Mouse (Mus musculus) ovary, adult 2 months (tissue): ENCODE measurements around the gene Dio1. TPM values are rescaled to one million over a fixed set of nuclear protein-coding genes. Genes with fewer than 3 reads are reported as not detected.

ENCODE experiments used
- polyA plus RNA-seq: library from polyadenylated mRNA; depleted of rRNA; stranded (reverse); fragments of >200 nt; gene quantifications from 2 replicates; pipeline ENCODE4 v1.2.3, GENCODE M21; 2012; rRNA removed

Dio1 gene
- polyA plus RNA-seq, result 2.0 TPM in 2 replicates

GRCm38 (mm10) chr4:107306966-107307365 is at the start of gene Dio1:
Gene Dio1 (minus strand): TSS chr4:107307169.

DNA sequence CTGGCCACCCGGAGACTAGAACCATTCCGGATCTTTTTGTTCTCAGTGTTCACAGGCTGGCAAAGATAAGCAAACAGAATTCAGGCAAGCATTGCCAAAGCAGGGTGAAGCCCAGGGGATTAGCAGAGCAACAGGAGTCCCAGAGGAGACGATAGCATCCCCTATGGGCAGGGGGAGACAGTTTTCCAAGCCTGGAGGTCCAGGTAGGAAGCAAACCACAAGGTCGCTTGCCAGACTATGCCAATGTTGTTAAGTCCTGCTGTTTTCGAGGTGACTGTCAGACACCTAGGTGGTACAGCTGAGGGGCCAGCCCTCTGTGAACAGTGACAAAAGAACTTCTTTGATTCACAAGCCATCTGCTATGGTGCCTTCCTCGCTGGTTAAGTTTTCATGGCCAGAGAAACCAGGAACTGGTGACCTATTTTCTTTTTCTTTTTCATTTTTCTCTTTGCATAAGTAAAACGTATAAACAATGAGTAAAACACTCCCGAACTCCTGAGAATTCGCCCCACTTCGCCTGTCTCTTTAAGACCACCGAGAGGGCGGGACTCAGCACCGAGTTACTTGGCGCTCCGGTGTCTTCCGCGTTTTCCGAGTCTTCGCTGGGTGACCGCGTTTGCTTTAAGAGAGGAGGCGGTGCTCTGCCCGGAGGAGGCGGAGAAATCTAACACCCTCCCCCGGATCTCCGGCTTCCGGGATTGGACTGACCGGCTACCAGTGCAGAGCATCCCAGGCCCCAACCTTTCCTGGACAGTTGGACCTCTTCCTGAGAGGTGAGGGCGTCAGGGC is 6.9 kb upstream of the Dio1 start, which contains the start of gene Yipf1:
TSS of gene Yipf1 (plus strand) at position 674 of the 789 bp plus-strand sequence.

DNA sequence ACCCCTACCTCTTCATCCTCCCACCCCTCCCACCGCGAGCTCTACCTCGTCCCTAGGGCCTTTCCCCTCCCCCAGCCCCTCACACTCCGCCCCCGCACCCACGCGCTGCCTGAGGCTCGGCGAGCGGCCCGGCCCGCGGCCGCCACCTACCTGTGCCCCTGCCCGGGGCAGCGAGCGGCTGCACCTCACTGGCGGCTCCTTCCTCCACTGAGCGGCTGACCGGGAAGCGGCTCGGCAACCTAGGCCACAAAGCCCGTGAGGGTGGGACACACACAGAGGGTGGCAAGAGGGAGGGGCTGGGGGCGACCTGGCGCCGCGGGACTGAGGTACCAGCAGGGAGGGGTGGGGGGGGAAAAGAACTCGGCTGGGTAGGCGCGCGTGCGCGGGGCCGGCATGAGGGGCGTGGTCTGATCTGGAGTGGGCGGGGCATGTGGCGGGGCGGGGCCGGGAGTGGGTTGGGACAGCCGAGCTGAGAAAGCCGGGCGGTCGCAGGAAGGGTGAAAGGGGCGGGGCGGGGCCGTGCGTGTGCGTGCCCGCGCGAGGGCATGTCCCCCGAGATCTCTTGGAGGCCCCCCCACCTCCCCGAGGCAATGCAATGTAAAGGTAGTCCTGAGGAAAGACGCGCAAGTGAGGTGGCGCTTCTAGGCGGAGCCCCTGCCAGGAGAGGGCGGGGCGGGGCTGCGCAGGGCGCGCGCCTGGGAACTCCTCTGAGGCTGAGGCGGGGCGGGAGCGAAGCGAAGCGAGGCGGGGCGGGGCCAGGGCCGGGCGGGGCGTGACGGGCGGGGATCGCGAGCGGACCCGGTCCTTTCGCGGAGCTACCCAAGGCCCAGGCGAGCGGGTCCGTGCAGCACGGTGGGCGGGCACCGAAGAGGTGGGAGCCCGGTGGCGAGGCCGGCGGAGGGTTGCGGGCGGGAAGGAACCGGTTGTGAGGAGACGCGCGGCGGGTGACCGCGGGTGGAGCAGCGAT is 53.6 kb downstream of the Dio1 start, which contains the start of the genes Lrrc42 and Hspb11:
TSS of gene Lrrc42 (minus strand) at position 408 of the 967 bp plus-strand sequence.
TSS of gene Hspb11 (plus strand) at position 469 of the 967 bp plus-strand sequence.

Other genes starting within 250 kb of the Dio1 start
- 64.6 and 92.3 TPM in 2 replicates for gene Mrpl37, start 240.3 kb downstream of the Dio1 start, polyA plus RNA-seq
- 8.9 and 9.4 TPM in 2 replicates for gene Cyb5rl, start 240.2 kb downstream of the Dio1 start, polyA plus RNA-seq
- 0.09 TPM in 1 of 2 replicates, not detected in the other for gene Cdcp2, start 210.3 kb downstream of the Dio1 start, polyA plus RNA-seq
- 236 and 333 TPM in 2 replicates for gene Tmem59, start 128.8 kb downstream of the Dio1 start, polyA plus RNA-seq
- gene Tceanc2, start 128.1 kb downstream of the Dio1 start, polyA plus RNA-seq, result 4.5 and 5.5 TPM in 2 replicates
- gene Ldlrad1, start 98.0 kb downstream of the Dio1 start, polyA plus RNA-seq, result 44.9 and 46.0 TPM in 2 replicates
- gene Lrrc42, start 53.6 kb downstream of the Dio1 start, polyA plus RNA-seq, result 17.3 and 20.4 TPM in 2 replicates
- 0.61 and 1.7 TPM in 2 replicates for gene Hspb11, start 53.6 kb downstream of the Dio1 start, polyA plus RNA-seq
- 34.4 and 50.2 TPM in 2 replicates for gene Yipf1, start 7.2 kb upstream of the Dio1 start, polyA plus RNA-seq
- gene Ndc1, start 60.6 kb upstream of the Dio1 start, polyA plus RNA-seq, result 17.3 and 41.1 TPM in 2 replicates
- gene Glis1, start 127.4 kb upstream of the Dio1 start, polyA plus RNA-seq, result 5.5 and 6.4 TPM in 2 replicates